Mouse (Mus musculus): ENCODE measurements around the gene Nfe2l2. TPM values are rescaled to one million over a fixed set of nuclear protein-coding genes. Genes with fewer than 3 reads are reported as not detected.

The Nfe2l2 gene
- polyA plus RNA-seq, 1 experiment from 2014 or later: 88.4 TPM

DNA sequence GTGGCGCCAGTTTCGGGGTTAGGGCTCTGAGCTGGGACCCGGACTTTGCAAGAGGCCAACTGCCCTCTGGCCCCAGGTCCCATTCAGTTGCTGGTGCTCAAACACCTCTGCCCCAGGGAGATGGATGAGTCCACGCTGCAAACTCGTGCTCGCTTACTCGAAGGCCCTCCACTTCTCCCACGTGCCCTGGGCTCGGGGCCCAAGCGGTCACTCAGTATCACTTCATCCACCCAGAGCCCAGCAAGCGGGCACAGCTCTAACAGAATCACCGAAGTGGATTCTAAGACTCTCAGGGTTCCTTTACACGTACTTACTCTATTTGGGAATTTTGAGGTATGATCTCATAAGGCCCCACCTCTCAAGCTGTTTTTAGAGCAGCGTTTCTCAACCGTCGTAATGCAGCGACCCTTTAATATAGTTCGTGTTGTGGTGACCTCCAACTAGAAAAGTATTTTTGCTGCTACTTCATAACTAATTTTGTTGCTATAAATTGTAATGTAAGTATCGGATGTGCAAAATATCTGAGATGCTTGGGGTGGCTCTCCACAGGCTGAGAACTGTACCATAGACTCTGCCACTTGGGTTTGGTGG lies 816 bp upstream of the Nfe2l2 start:
- peak; percentile 3; the same call in 1 of the 2 replicates for ATAC-seq (ENCODE audit: insufficient number of reproducible peaks, insufficient read depth, low FRiP score, low read depth)
- Histone ChIP-seq H3K4me3 (ENCODE audit: low read depth, low read length) (peak overlapping the region; percentile 95), H3K36me3 (ENCODE audit: control insufficient read depth, insufficient read depth, low read length) (no peaks in the 10 kb centered on the region; the same call in 1 of the 2 replicates), H3K9ac (replicated peaks; ENCODE audit: low read depth, low read length) (peak overlapping the region; percentile 92), H3K27me3 (ENCODE audit: control insufficient read depth, insufficient read depth, low read length) (no peaks in the 10 kb centered on the region), H3K4me2 (replicated peaks; ENCODE audit: low read depth, low read length) (peak overlapping the region; percentile 79), H3K9me3 (ENCODE audit: control insufficient read depth, low read depth, low read length) (peaks cover 4% of the 10 kb centered on the region; the same call in 1 of the 2 replicates), H3K27ac (ENCODE audit: low read length) (peak overlapping the region; percentile 97), H3K4me1 (ENCODE audit: control insufficient read depth, insufficient read depth, low read length) (peaks cover 23% of the 10 kb centered on the region)
- 14% methylated on average over 19 of the region's 19 CpGs for WGBS

DNA sequence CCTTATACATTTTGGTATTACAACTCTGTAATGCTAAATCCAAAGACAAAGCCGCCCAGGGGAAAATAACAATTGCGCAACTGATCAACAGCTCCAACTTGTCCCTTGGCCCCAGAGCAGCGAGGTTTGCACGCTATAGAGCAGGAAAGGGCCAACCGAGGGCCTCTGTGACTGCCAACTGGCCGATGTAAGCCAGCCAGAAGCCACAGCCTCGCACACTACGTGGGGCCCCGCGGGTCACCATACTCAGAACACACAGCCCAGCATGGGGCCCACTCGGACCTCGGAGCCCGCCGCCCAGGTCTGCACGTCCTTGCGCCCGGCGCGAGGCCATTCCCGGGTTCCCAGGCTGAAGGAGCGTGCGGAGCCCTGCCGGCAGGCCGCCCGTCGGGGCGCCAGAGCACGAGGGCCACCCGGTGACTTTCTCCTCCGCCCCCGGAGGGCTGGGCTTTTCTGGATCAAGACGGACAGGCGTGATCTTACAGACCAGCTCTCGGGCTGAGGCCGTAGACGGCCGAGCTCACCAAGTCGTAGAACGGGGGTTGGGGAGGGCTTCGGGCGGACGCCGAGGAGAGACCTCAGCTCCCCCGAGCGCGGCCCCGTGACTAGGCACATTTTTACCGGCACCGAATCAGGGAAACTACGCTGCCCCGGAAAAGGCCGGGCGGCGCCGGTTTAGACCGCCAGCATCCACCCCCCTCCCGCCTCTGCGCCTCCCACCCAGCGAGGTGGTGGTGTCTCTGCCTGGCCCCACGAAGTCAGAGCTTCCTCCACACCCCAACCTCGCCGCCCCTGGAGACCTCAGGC lies 863 bp downstream of the Nfe2l2 start:
- H3K9ac ChIP-seq (replicated peaks; ENCODE audit: low read depth, low read length): peak overlapping the region; percentile 92

DNA sequence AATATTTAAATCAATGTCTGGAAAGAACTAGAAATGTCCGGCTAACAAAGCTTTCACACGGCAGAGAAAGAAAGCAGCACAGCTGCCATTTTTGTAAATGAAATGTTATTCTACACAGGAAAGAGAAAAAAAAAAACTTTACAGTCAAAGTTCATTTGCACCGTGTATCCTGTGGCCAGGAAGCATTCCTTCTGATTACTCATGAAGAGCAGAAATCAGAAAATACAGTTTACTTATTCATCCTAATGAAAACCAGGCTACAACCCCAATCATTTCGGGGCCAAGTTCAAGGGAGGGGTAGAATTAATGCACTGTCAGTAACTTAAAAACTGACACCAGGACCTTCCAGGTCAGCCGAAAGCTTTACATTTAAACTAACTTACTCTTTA lies 1.9 kb downstream of the Nfe2l2 start:
- no peak for ATAC-seq (ENCODE audit: insufficient number of reproducible peaks, insufficient read depth, low FRiP score, low read depth)
- no peaks in the 10 kb centered on the region; the same call in 1 of the 2 replicates for H3K36me3 ChIP-seq (ENCODE audit: control insufficient read depth, insufficient read depth, low read length)
- H3K27ac ChIP-seq (ENCODE audit: low read length): peak overlapping the region; percentile 97
- 8% methylated on average over 5 of the region's 5 CpGs for WGBS
- peaks cover 30% of the 10 kb centered on the region for H3K4me1 ChIP-seq (ENCODE audit: control insufficient read depth, insufficient read depth, low read length)
- peak overlapping the region; percentile 92 for H3K9ac ChIP-seq (replicated peaks; ENCODE audit: low read depth, low read length)
- peak overlapping the region; percentile 95 for H3K4me3 ChIP-seq (ENCODE audit: low read depth, low read length)
- H3K4me2 ChIP-seq (replicated peaks; ENCODE audit: low read depth, low read length): peak overlapping the region; percentile 79
- no peaks in the 10 kb centered on the region for H3K9me3 ChIP-seq (ENCODE audit: control insufficient read depth, low read depth, low read length)
- H3K27me3 ChIP-seq (ENCODE audit: control insufficient read depth, insufficient read depth, low read length): no peaks in the 10 kb centered on the region

More for the DNA sequence above, 863 bp downstream of the Nfe2l2 start:
- H3K4me2 ChIP-seq (replicated peaks; ENCODE audit: low read depth, low read length): peak overlapping the region; percentile 79
- no peaks in the 10 kb centered on the region; the same call in 1 of the 2 replicates for H3K36me3 ChIP-seq (ENCODE audit: control insufficient read depth, insufficient read depth, low read length)
- H3K27me3 ChIP-seq (ENCODE audit: control insufficient read depth, insufficient read depth, low read length): no peaks in the 10 kb centered on the region
- no peaks in the 10 kb centered on the region for H3K9me3 ChIP-seq (ENCODE audit: control insufficient read depth, low read depth, low read length)
- H3K27ac ChIP-seq (ENCODE audit: low read length): peak overlapping the region; percentile 97
- peak overlapping the region; percentile 95 for H3K4me3 ChIP-seq (ENCODE audit: low read depth, low read length)
- WGBS: under 1% methylated on average over 57 of the region's 62 CpGs
- peaks cover 26% of the 10 kb centered on the region for H3K4me1 ChIP-seq (ENCODE audit: control insufficient read depth, insufficient read depth, low read length)
- ATAC-seq (ENCODE audit: insufficient number of reproducible peaks, insufficient read depth, low FRiP score, low read depth): peak; percentile 31

DNA sequence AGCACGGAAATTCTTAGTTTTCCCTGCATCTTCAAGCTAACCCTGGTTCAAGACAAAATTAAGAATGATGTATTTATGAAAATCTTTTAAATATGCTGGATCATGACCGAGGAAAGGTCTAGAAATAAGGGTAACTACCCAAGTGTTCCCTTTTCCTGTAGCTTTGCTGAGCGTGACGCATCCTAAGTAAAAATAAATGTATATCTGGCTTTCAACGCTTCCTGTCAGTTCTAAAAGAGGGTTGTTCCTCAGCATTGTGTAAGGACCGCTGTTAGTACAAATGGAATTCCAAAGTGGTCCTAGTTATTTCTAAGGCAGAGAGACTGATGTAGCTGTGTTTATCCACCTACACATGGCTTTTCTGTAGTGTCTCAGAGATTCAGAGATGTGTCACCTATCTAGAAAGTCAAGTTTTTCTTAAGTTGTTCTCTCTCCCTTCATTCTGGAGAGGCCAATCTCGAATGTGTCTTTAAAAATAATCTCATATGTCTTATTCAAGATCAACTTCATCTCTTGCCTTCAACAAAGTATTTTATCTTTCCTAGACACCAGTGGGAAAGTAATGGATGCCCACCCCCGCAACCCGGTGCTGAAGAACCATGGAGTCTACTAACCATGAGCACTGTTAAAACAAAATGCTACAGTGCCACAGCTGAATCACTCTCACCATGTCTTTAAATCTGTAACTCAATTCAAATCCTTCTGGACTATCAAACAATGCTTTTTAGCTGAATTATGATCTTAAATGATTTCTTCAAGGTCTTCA lies 2.4 kb downstream of the Nfe2l2 start:
- no peak for ATAC-seq (ENCODE audit: insufficient number of reproducible peaks, insufficient read depth, low FRiP score, low read depth)
- H3K4me2 ChIP-seq (replicated peaks; ENCODE audit: low read depth, low read length): peak overlapping the region; percentile 79
- no peaks in the 10 kb centered on the region for H3K9me3 ChIP-seq (ENCODE audit: control insufficient read depth, low read depth, low read length)
- no peaks in the 10 kb centered on the region; the same call in 1 of the 2 replicates for H3K36me3 ChIP-seq (ENCODE audit: control insufficient read depth, insufficient read depth, low read length)
- no peak overlapping the region; the same call in 1 of the 2 replicates for H3K27ac ChIP-seq (ENCODE audit: low read length)
- peaks cover 35% of the 10 kb centered on the region for H3K4me1 ChIP-seq (ENCODE audit: control insufficient read depth, insufficient read depth, low read length)
- H3K27me3 ChIP-seq (ENCODE audit: control insufficient read depth, insufficient read depth, low read length): no peaks in the 10 kb centered on the region
- H3K4me3 ChIP-seq (ENCODE audit: low read depth, low read length): peak overlapping the region; percentile 95
- WGBS: 52% methylated on average over 9 of the region's 9 CpGs
- peak overlapping the region; percentile 92; the same call in 1 of the 2 replicates for H3K9ac ChIP-seq (replicated peaks; ENCODE audit: low read depth, low read length)

DNA sequence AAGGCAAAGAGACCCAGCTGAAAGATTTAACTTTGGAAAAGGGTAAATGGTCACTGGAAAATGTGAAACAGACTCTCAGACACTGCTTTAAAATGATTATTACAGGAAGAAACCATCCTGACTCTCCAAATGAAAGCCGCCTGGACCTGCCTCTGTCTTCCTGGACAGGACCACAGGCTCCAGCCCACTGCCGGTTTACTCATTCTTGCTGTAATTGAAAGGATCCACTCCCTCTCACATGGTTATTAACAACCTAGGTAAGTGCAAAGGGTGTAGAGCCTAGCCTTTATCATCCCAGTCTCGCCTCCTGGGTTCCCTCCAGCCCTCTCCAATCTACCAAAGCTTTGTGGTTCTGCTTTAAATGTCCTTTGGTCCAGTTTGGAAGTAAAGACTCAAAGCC lies 3.2 kb downstream of the Nfe2l2 start:
- peaks cover 43% of the 10 kb centered on the region for H3K4me1 ChIP-seq (ENCODE audit: control insufficient read depth, insufficient read depth, low read length)
- no peak overlapping the region for H3K27ac ChIP-seq (ENCODE audit: low read length)
- H3K4me3 ChIP-seq (ENCODE audit: low read depth, low read length): peak overlapping the region; percentile 95; the same call in 1 of the 2 replicates
- H3K9me3 ChIP-seq (ENCODE audit: control insufficient read depth, low read depth, low read length): no peaks in the 10 kb centered on the region
- H3K9ac ChIP-seq (replicated peaks; ENCODE audit: low read depth, low read length): 0 out of 2 replicates have a peak overlapping the region, but pooled peaks have one; percentile 6
- ATAC-seq (ENCODE audit: insufficient number of reproducible peaks, insufficient read depth, low FRiP score, low read depth): no peak
- peak overlapping the region; percentile 79 for H3K4me2 ChIP-seq (replicated peaks; ENCODE audit: low read depth, low read length)
- 65% methylated on average over 3 of the region's 3 CpGs for WGBS
- no peaks in the 10 kb centered on the region; the same call in 1 of the 2 replicates for H3K36me3 ChIP-seq (ENCODE audit: control insufficient read depth, insufficient read depth, low read length)
- no peaks in the 10 kb centered on the region for H3K27me3 ChIP-seq (ENCODE audit: control insufficient read depth, insufficient read depth, low read length)

DNA sequence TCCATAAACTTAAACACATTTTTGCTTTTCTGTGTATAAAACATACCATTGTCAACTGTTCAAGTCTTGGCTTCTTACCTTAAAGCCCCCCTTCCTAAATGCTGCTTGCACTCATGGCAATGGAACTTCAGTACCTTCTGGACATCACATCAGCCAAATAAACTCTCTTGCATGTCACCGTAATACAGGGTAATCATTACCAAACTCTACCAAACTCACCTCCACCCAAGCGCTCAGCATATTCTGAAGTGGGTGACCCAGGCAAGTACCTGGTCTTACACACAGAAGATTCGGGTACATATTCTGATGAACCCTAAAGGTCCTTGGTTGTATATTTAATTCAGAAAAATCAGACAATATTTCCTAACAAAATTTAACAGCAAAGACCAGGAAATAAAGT lies 3.9 kb downstream of the Nfe2l2 start:
- H3K4me2 ChIP-seq (replicated peaks; ENCODE audit: low read depth, low read length): peak overlapping the region; percentile 79; the same call in 1 of the 2 replicates
- WGBS: 84% methylated on average over 3 of the region's 3 CpGs
- no peak overlapping the region for H3K27ac ChIP-seq (ENCODE audit: low read length)
- H3K9me3 ChIP-seq (ENCODE audit: control insufficient read depth, low read depth, low read length): no peaks in the 10 kb centered on the region
- ATAC-seq (ENCODE audit: insufficient number of reproducible peaks, insufficient read depth, low FRiP score, low read depth): no peak
- H3K36me3 ChIP-seq (ENCODE audit: control insufficient read depth, insufficient read depth, low read length): no peaks in the 10 kb centered on the region; the same call in 1 of the 2 replicates
- no peak overlapping the region for H3K4me3 ChIP-seq (ENCODE audit: low read depth, low read length)
- H3K9ac ChIP-seq (replicated peaks; ENCODE audit: low read depth, low read length): no peak overlapping the region
- H3K27me3 ChIP-seq (ENCODE audit: control insufficient read depth, insufficient read depth, low read length): no peaks in the 10 kb centered on the region
- peaks cover 44% of the 10 kb centered on the region for H3K4me1 ChIP-seq (ENCODE audit: control insufficient read depth, insufficient read depth, low read length)

DNA sequence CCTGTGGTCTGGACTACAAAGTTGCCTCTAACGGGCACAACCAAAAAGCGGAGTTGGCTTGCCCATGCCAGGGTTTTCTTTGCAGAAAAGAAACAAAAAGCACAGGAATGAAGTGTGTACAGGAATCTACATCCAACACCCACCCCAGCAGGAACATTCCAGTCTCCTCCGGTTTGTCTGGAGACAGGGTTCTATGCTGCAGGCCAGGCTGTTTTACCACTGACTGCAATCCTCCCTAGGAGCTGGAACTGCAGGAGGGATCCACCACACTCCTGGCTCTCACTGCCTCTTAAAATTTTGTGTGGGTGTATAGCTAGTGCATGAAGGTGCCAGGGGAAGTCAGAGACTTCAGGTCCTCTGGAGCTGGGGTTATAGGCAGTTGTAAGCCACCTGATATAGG lies 5.6 kb downstream of the Nfe2l2 start:
- H3K4me1 ChIP-seq (ENCODE audit: control insufficient read depth, insufficient read depth, low read length): peaks cover 39% of the 10 kb centered on the region
- 0 out of 2 replicates have a peak overlapping the region, but pooled peaks have one; percentile 6 for H3K9ac ChIP-seq (replicated peaks; ENCODE audit: low read depth, low read length)
- no peaks in the 10 kb centered on the region for H3K27me3 ChIP-seq (ENCODE audit: control insufficient read depth, insufficient read depth, low read length)
- no peak overlapping the region for H3K4me3 ChIP-seq (ENCODE audit: low read depth, low read length)
- H3K36me3 ChIP-seq (ENCODE audit: control insufficient read depth, insufficient read depth, low read length): no peaks in the 10 kb centered on the region; the same call in 1 of the 2 replicates
- no peak overlapping the region for H3K4me2 ChIP-seq (replicated peaks; ENCODE audit: low read depth, low read length)
- WGBS: 87% methylated on average over 3 of the region's 3 CpGs
- H3K9me3 ChIP-seq (ENCODE audit: control insufficient read depth, low read depth, low read length): no peaks in the 10 kb centered on the region
- ATAC-seq (ENCODE audit: insufficient number of reproducible peaks, insufficient read depth, low FRiP score, low read depth): no peak
- H3K27ac ChIP-seq (ENCODE audit: low read length): no peak overlapping the region

DNA sequence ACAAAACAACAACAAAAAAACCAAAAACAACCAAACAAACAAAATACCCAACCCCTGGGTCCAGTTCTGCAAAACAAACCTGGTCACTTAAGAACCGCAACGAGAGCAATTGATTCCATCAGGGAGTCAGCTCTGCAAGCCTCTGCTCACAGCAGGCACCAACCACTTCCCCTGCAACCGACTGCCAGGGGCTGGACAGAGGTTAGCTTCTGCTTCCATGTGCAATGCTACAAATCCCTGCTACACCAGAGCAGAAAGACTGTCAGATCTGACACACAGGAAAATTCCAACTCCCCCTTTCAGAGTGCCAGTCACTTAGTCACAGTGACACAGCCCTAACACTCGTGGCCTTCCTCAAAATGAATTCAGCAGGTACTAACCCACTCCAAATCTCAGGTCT lies 6.4 kb downstream of the Nfe2l2 start:
- Histone ChIP-seq H3K9ac (replicated peaks; ENCODE audit: low read depth, low read length) (no peak overlapping the region), H3K4me1 (ENCODE audit: control insufficient read depth, insufficient read depth, low read length) (peaks cover 43% of the 10 kb centered on the region), H3K27ac (ENCODE audit: low read length) (no peak overlapping the region), H3K4me3 (ENCODE audit: low read depth, low read length) (no peak overlapping the region), H3K36me3 (ENCODE audit: control insufficient read depth, insufficient read depth, low read length) (no peaks in the 10 kb centered on the region; the same call in 1 of the 2 replicates), H3K27me3 (ENCODE audit: control insufficient read depth, insufficient read depth, low read length) (no peaks in the 10 kb centered on the region), H3K9me3 (ENCODE audit: control insufficient read depth, low read depth, low read length) (no peaks in the 10 kb centered on the region), H3K4me2 (replicated peaks; ENCODE audit: low read depth, low read length) (no peak overlapping the region)
- ATAC-seq (ENCODE audit: insufficient number of reproducible peaks, insufficient read depth, low FRiP score, low read depth): no peak
- 51% methylated on average over 4 of the region's 4 CpGs for WGBS
